Mouse (Mus musculus): Measurements from ENCODE around the gene Arfgef2. TPM values are rescaled to one million over a fixed set of nuclear protein-coding genes. Genes with fewer than 3 reads are reported as not detected.

Gene Arfgef2
- total RNA-seq, 4 experiments from 2014 or later = 59.7 to 83.9 (median 74.0) TPM

- no peak for DNase-seq
Observed at GRCm38 (mm10) chr2:166806813-166807212, 1.4 kb downstream of the Arfgef2 start.

GRCm38 (mm10) chr2:166809499-166809898, 4.1 kb downstream of the Arfgef2 start:
- DNase-seq = peak; percentile 35

GRCm38 (mm10) chr2:166810821-166811220, 5.4 kb downstream of the Arfgef2 start:
- no peak for DNase-seq

- DNase-seq = no peak
Observed at GRCm38 (mm10) chr2:166818463-166819143, 13.2 kb downstream of the Arfgef2 start.

- DNase-seq = no peak
Observed at GRCm38 (mm10) chr2:166819849-166820248, 14.5 kb downstream of the Arfgef2 start.

GRCm38 (mm10) chr2:166820844-166821243, 15.5 kb downstream of the Arfgef2 start:
- DNase-seq = no peak

GRCm38 (mm10) chr2:166821406-166821805, 16.0 kb downstream of the Arfgef2 start:
- no peak for DNase-seq

- no peak for DNase-seq
Observed at GRCm38 (mm10) chr2:166822119-166822826, 16.9 kb downstream of the Arfgef2 start.

- DNase-seq = no peak
Observed at GRCm38 (mm10) chr2:166822901-166823300, 17.5 kb downstream of the Arfgef2 start.

GRCm38 (mm10) chr2:166824386-166824785, 19.0 kb downstream of the Arfgef2 start:
- DNase-seq = no peak

- DNase-seq = no peak
Observed at GRCm38 (mm10) chr2:166824998-166825397, 19.6 kb downstream of the Arfgef2 start.

GRCm38 (mm10) chr2:166826491-166827224, 21.3 kb downstream of the Arfgef2 start:
- no peak for DNase-seq

GRCm38 (mm10) chr2:166828306-166828705, 22.9 kb downstream of the Arfgef2 start:
- DNase-seq = no peak

GRCm38 (mm10) chr2:166830350-166830749, 25.0 kb downstream of the Arfgef2 start:
- DNase-seq = no peak

- no peak for DNase-seq
Observed at GRCm38 (mm10) chr2:166834091-166834490, 28.7 kb downstream of the Arfgef2 start.

- no peak for DNase-seq
Observed at GRCm38 (mm10) chr2:166834796-166835195, 29.4 kb downstream of the Arfgef2 start.

GRCm38 (mm10) chr2:166835581-166835980, 30.2 kb downstream of the Arfgef2 start:
- DNase-seq = peak; percentile 69

GRCm38 (mm10) chr2:166841813-166842212, 36.4 kb downstream of the Arfgef2 start:
- DNase-seq = no peak

- DNase-seq = peak; percentile 19
Observed at GRCm38 (mm10) chr2:166850691-166851090, 45.3 kb downstream of the Arfgef2 start.

- no peak for DNase-seq
Observed at GRCm38 (mm10) chr2:166852270-166852669, 46.9 kb downstream of the Arfgef2 start.

- no peak for DNase-seq
Observed at GRCm38 (mm10) chr2:166855771-166856170, 50.4 kb downstream of the Arfgef2 start.

- DNase-seq = peak; percentile 63
Observed at GRCm38 (mm10) chr2:166856366-166856765, 51.0 kb downstream of the Arfgef2 start.

- no peak for DNase-seq
Observed at GRCm38 (mm10) chr2:166857118-166857517, 51.7 kb downstream of the Arfgef2 start.
